Mouse (Mus musculus) kidney, adult 8-10 months (tissue): Measurements from ENCODE around the gene Ttc39b.

ENCODE experiments used
- DNase-seq, 2 experiments: peaks; one replicate each; pipeline ENCODE4 v3.0.0; 2022

Gene Ttc39b

GRCm38 (mm10) chr4:83316718-83317117 lies 7.3 kb downstream of the Ttc39b start:
- no peak for DNase-seq

- DNase-seq: no peak
Observed at GRCm38 (mm10) chr4:83315930-83316329, 8.1 kb downstream of the Ttc39b start.

- DNase-seq: peak in 1 of 2 experiments; percentile 35
Observed at GRCm38 (mm10) chr4:83314922-83315881, 8.9 kb downstream of the Ttc39b start.

GRCm38 (mm10) chr4:83314261-83314793 lies 9.7 kb downstream of the Ttc39b start:
- no peak for DNase-seq

GRCm38 (mm10) chr4:83312336-83312735 lies 11.7 kb downstream of the Ttc39b start:
- no peak for DNase-seq

GRCm38 (mm10) chr4:83311481-83311880 lies 12.6 kb downstream of the Ttc39b start:
- no peak for DNase-seq

GRCm38 (mm10) chr4:83310990-83311389 lies 13.1 kb downstream of the Ttc39b start:
- peak in 1 of 2 experiments; percentile 50 for DNase-seq

GRCm38 (mm10) chr4:83308914-83309313 lies 15.1 kb downstream of the Ttc39b start:
- no peak for DNase-seq

GRCm38 (mm10) chr4:83307686-83308469 lies 16.2 kb downstream of the Ttc39b start:
- peak; percentile 55 to 56 for DNase-seq

- no peak for DNase-seq
Observed at GRCm38 (mm10) chr4:83306879-83307278, 17.2 kb downstream of the Ttc39b start.

- DNase-seq: no peak
Observed at GRCm38 (mm10) chr4:83305099-83305498, 19.0 kb downstream of the Ttc39b start.

- peak; percentile 78 to 82 for DNase-seq
Observed at GRCm38 (mm10) chr4:83302887-83303827, 20.9 kb downstream of the Ttc39b start.

GRCm38 (mm10) chr4:83302123-83302737 lies 21.8 kb downstream of the Ttc39b start:
- no peak for DNase-seq

- no peak for DNase-seq
Observed at GRCm38 (mm10) chr4:83301713-83302112, 22.3 kb downstream of the Ttc39b start.

- peak in 1 of 2 experiments; percentile 27 for DNase-seq
Observed at GRCm38 (mm10) chr4:83284768-83285350, 39.2 kb downstream of the Ttc39b start.

GRCm38 (mm10) chr4:83283973-83284767 lies 39.9 kb downstream of the Ttc39b start:
- no peak for DNase-seq

GRCm38 (mm10) chr4:83282424-83282823 lies 41.6 kb downstream of the Ttc39b start:
- DNase-seq: no peak

GRCm38 (mm10) chr4:83279236-83279635 lies 44.8 kb downstream of the Ttc39b start:
- no peak for DNase-seq

GRCm38 (mm10) chr4:83274241-83274640 lies 49.8 kb downstream of the Ttc39b start:
- no peak for DNase-seq

- no peak for DNase-seq
Observed at GRCm38 (mm10) chr4:83273616-83274050, 50.4 kb downstream of the Ttc39b start.
